Mouse (Mus musculus) bone marrow macrophage, adult 2 months (primary cell): ENCODE results near the gene Snrpf. TPM values are rescaled to one million over a fixed set of nuclear protein-coding genes. Genes with fewer than 3 reads are reported as not detected.
"Not testable (repeated sequence)": the region's sequence is repeated elsewhere in the genome, so short reads cannot be mapped to it uniquely, and the experiment has no call there.

Experiments used
- H3K27ac ChIP-seq: 2 replicates; pipeline ENCODE4 v1.5.1; 2012; ENCODE audit warnings: low read depth, low read length; ENCODE audit not compliant: insufficient read depth
- H3K4me1 ChIP-seq: 2 replicates; pipeline ENCODE4 v1.6.1; 2012; ENCODE audit warnings: low read length; ENCODE audit not compliant: control insufficient read depth, insufficient read depth
- H3K4me3 ChIP-seq: 2 replicates; pipeline ENCODE4 v1.5.1; 2012; ENCODE audit warnings: mild to moderate bottlenecking, low read length, moderate library complexity; ENCODE audit not compliant: insufficient read depth
- CTCF ChIP-seq: IDR thresholded peaks from 2 replicates; pipeline ENCODE4 v1.5.1; 2012; ENCODE audit warnings: low read depth, mild to moderate bottlenecking, low read length, moderate library complexity
- POLR2A ChIP-seq: IDR thresholded peaks from 2 replicates; pipeline ENCODE4 v1.6.1; 2012; ENCODE audit warnings: mild to moderate bottlenecking, low read depth, low read length, borderline replicate concordance
- polyA plus RNA-seq: library from polyadenylated mRNA; stranded (reverse); fragments of >200 nt; gene quantifications from 2 replicates; pipeline ENCODE4 v1.2.4, GENCODE M21; 2012; ENCODE audit not compliant: missing spikeins, insufficient read depth, insufficient read length

Gene Snrpf
- polyA plus RNA-seq, 1 experiment = 14.2 TPM

- no peak overlapping the region for H3K4me3 ChIP-seq
- TF ChIP-seq POLR2A = no peak
- TF ChIP-seq CTCF = no peak
- H3K27ac ChIP-seq = no peak overlapping the region
- H3K4me1 ChIP-seq = peaks cover 5% of the 10 kb centered on the region
These were observed 29.7 kb downstream of the Snrpf start for GRCm38 (mm10) chr10:93559786-93560185.

- H3K4me1 ChIP-seq, H3K27ac ChIP-seq, H3K4me3 ChIP-seq: not testable (repeated sequence)
These were observed 31.5 kb downstream of the Snrpf start for GRCm38 (mm10) chr10:93557971-93558370.

GRCm38 (mm10) chr10:93552596-93552995, 36.9 kb downstream of the Snrpf start:
- TF ChIP-seq POLR2A (no peak), CTCF (no peak)
- no peak overlapping the region for H3K27ac ChIP-seq

GRCm38 (mm10) chr10:93549821-93550220, 39.7 kb downstream of the Snrpf start:
- no peaks in the 10 kb centered on the region for H3K4me1 ChIP-seq
- no peak overlapping the region for H3K4me3 ChIP-seq
- no peak for TF ChIP-seq CTCF
- H3K27ac ChIP-seq = no peak overlapping the region

More at GRCm38 (mm10) chr10:93552596-93552995, 36.9 kb downstream of the Snrpf start:
- Histone ChIP-seq H3K4me1 (no peaks in the 10 kb centered on the region), H3K4me3 (no peak overlapping the region)

GRCm38 (mm10) chr10:93548991-93549390, 40.5 kb downstream of the Snrpf start:
- H3K27ac ChIP-seq = no peak overlapping the region
- no peak overlapping the region for H3K4me3 ChIP-seq
- H3K4me1 ChIP-seq = no peaks in the 10 kb centered on the region
- peak; percentile 71 for TF ChIP-seq CTCF
- TF ChIP-seq POLR2A = no peak

GRCm38 (mm10) chr10:93547741-93548270, 41.7 kb downstream of the Snrpf start:
- no peak for TF ChIP-seq CTCF
- TF ChIP-seq POLR2A = no peak
- H3K4me3 ChIP-seq = no peak overlapping the region
- no peak overlapping the region for H3K27ac ChIP-seq
- H3K4me1 ChIP-seq = no peaks in the 10 kb centered on the region

- Histone ChIP-seq H3K27ac (no peak overlapping the region), H3K4me3 (no peak overlapping the region), H3K4me1 (peaks cover 12% of the 10 kb centered on the region)
- TF ChIP-seq CTCF = no peak
- TF ChIP-seq POLR2A = no peak
These were observed 45.3 kb downstream of the Snrpf start for GRCm38 (mm10) chr10:93544172-93544571.

- TF ChIP-seq POLR2A (no peak), CTCF (no peak)
- H3K4me1 ChIP-seq = peaks cover 12% of the 10 kb centered on the region
- no peak overlapping the region for H3K4me3 ChIP-seq
- H3K27ac ChIP-seq = no peak overlapping the region
These were observed 46.3 kb downstream of the Snrpf start for GRCm38 (mm10) chr10:93543176-93543575.

GRCm38 (mm10) chr10:93542356-93542755, 47.1 kb downstream of the Snrpf start:
- Histone ChIP-seq H3K4me3 (no peak overlapping the region), H3K27ac (no peak overlapping the region), H3K4me1 (peaks cover 12% of the 10 kb centered on the region)
- TF ChIP-seq POLR2A (no peak), CTCF (no peak)

GRCm38 (mm10) chr10:93541585-93541984, 47.9 kb downstream of the Snrpf start:
- TF ChIP-seq CTCF (no peak), POLR2A (no peak)
- H3K27ac ChIP-seq = no peak overlapping the region
- no peak overlapping the region for H3K4me3 ChIP-seq
- H3K4me1 ChIP-seq = peaks cover 12% of the 10 kb centered on the region
